Mouse (Mus musculus) cerebellum, adult 11-12 months (tissue): ENCODE measurements at regions not wholly inside any gene's neighbourhood (a gene's known extent, or its start where the extent isn't known, plus 50 kb on each side); places are given as distances from the start of the nearest gene placed in this dataset.
A peak's percentile ranks its signal among the peaks of the same experiment; 100 is the strongest.

Experiments used
- DNase-seq: peaks from one replicate; pipeline ENCODE4 v3.0.0; 2022

DNA sequence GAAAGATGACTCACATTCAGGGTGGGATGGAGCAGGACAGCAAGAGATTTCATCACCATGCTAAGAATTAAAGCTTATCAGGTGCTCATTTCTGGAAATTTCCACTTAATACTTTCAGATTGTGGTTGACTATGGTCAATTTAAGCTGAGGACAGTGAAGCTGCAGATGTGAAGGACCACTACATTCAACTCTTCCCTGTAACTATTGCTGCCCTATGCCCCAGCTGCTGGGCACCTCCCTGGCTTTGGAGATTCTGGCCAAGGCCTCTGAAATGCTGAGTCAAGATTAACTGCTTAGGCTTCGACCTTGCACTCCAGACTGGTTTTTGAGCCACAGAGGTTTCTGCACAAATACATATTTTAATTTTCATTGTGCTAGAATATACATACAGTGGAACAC is 140.4 kb upstream of the Grik3 start:
- DNase-seq: no peak

GRCm38 (mm10) chr4:125339056-125339455 is 151.4 kb upstream of the Grik3 start:
- DNase-seq: no peak

- DNase-seq: no peak
Measured at GRCm38 (mm10) chr4:125328806-125329205, 161.7 kb upstream of the Grik3 start.

DNA sequence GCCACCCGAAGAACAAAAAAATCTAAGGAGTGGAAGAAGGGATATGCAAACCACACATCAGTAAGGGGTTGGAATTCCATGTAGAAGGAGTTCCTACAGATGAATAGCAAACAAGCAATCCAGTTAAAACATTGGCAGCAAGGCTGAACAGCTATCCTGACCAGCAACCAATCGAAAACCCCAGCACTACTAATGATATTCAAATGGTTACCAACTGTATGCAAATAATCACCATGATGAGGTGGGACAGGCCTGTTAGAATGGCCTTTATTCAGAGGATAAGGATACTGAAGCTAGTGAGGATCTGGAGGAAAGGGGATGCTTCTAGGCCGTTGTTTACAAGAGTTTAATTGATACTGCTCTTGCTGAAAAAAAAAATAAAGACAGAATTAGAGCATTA is 166.0 kb upstream of the Grik3 start:
- DNase-seq: no peak

- DNase-seq: no peak
Measured at GRCm38 (mm10) chr4:125319343-125319742, 171.2 kb upstream of the Grik3 start.

- no peak for DNase-seq
Measured at GRCm38 (mm10) chr4:125318293-125318692, 172.2 kb upstream of the Grik3 start.

GRCm38 (mm10) chr4:125316876-125317275 is 173.6 kb upstream of the Grik3 start:
- no peak for DNase-seq

- peak; percentile 6 for DNase-seq
Measured at GRCm38 (mm10) chr4:125315818-125316217, 174.7 kb upstream of the Grik3 start.

GRCm38 (mm10) chr4:125313892-125314291 is 176.6 kb upstream of the Grik3 start:
- no peak for DNase-seq

DNA sequence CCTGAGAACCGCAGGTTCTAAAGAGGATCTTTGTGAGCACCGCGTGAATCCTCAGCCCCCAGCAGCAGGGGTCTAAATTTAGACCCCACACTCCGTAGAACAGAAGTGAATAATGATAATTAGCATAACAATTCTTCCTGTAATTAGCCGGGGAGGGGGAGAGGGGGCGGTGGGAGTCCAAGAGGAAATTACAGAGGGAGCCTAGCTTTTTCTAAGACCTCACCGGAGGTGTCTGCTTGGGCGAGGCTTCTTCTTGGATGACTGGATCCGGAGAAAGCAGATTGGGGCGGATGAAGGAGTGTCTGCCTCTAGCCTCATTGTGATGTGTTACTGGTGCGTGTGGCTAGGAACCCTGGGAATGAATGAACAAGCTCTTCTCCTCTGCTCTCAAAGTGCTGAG is 177.2 kb upstream of the Grik3 start:
- DNase-seq: no peak

DNA sequence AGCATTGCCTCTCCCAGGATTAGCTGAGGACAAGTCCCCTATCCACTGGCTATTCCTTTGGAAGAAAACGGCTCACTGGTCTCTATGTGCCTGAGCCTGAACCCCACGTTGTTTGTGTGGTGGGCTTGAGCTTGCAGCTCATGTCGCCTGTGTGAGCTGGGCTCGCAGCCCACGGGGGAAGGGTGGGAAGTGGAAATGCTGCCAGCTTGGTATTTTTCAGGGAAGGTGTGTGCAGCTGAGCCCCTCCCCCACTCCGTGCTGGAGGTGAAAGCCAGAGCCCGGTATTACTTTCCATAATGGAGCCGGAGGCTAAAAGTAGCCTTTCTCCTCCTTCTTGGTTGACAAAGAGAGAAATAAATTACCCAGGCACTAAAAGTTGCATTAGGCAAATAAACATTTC is 180.5 kb upstream of the Zc3h12a start:
- no peak for DNase-seq

- DNase-seq: no peak
Measured at GRCm38 (mm10) chr4:125305766-125306165, 178.1 kb upstream of the Zc3h12a start.

DNA sequence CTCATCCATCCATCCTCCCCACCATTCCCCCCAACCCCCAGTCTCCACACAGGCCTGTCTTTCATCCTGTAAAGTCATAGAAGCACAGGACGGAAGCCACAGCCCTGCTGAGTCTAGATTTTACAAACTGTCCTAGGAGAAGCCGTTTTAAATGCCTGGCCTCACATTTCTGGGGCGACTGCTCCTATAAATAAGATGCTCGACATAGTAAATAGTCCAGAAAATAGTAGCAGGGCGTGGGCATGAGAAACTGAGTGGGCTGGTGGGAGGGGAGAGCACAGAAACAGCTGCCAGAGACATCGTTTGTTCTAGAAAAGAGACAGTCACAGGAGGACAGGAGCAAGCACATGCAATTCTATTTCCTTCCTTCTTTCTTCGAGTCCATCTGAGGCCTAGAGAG is 175.0 kb upstream of the Zc3h12a start:
- DNase-seq: no peak

DNA sequence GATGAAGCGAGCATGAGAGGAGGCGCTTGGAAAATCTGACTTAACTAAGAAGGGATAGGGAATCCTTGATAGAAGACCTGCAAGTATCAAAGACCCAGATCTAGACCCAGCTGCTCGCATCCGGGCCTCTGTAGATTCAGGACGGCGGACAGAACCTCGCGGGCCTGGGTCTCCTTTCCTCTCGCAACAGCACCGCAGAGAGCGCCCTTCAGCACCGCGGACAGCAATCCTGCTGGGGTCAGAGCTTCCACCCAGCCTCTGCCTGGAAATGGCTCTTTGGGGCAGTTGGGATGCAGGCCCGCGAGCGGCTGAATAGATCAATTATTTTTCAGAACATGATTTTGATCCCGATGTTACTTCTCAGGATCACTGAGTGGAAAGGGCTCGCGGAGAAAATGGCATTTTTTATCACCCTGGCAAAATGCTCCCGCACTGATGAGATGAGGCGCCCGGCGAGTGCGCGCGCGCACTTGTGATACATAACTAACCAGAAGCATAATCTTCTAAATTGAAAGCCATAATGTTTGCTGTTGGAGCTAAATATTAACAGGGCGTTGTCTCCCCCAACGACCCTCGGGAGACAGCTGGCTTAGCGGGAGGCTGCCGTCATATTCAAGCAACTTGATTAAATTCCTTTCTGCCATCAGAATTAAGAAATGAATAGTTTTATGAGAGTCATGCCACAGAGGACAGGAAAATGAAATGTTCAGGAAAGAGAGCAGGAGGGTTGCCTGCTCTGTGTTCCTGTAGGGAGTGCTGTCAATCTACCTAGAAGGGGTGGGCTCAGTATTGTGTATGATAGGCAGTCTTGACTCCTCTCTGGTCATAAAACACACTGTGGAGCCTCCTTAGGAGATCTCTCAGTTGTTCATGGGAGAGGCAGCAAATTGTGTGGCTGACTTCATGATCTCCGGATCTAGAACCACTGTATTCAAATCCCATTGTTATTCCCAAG is 173.1 kb upstream of the Zc3h12a start:
- no peak for DNase-seq

GRCm38 (mm10) chr4:125290761-125291160 is 163.1 kb upstream of the Zc3h12a start:
- DNase-seq: no peak

- no peak for DNase-seq
Measured at GRCm38 (mm10) chr4:125289709-125290108, 162.1 kb upstream of the Zc3h12a start.

- no peak for DNase-seq
Measured at GRCm38 (mm10) chr4:125289031-125289449, 161.4 kb upstream of the Zc3h12a start.

- DNase-seq: no peak
Measured at GRCm38 (mm10) chr4:125282974-125283319, 155.3 kb upstream of the Zc3h12a start.

GRCm38 (mm10) chr4:125282154-125282973 is 154.7 kb upstream of the Zc3h12a start:
- DNase-seq: peak; percentile 41

- no peak for DNase-seq
Measured at GRCm38 (mm10) chr4:125279165-125279564, 151.5 kb upstream of the Zc3h12a start.

DNA sequence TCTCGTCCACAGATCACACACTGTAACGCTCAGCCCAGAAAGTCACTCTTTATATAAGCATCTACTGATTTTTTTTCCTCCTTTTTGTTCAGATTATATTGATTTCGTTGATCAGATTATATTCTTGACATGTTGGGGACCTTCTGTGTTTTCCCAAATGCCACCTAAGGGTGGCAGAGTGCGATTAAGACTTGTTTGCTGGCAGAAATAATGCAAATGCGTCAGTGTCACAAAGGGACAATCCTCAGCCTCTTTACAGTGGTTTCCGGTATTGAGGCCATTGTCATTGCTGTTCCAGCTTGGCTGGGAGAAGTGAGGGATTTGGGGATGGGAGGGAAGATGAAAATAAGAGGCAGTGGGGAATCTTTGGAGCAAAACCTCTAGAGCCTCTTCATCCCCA is 149.2 kb upstream of the Zc3h12a start:
- no peak for DNase-seq

- DNase-seq: no peak
Measured at GRCm38 (mm10) chr4:125275259-125275658, 147.6 kb upstream of the Zc3h12a start.

DNA sequence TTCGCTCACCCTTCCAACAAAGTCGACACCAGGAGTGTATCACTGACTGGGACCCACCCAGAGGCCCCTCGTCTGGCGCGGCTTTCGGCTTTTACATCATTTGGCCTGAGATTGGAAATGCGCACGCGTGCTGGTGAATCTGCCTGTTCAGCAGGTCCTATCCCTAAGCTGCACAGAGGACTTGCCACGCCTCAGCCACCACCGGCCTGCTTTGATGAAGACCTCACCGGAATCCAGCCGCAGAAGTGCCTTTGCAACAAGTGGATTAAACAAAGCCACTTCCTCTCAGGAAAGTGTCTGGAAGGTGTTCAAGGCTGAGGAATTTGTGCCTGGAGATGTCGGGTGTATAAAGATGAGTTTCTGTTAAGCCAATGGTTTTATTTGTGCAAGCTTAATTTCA is 143.3 kb upstream of the Zc3h12a start:
- DNase-seq: no peak

- no peak for DNase-seq
Measured at GRCm38 (mm10) chr4:125266212-125266611, 138.6 kb upstream of the Zc3h12a start.
